Mouse (Mus musculus): Measurements from ENCODE around the gene 2010111I01Rik. TPM values are rescaled to one million over a fixed set of nuclear protein-coding genes. Genes with fewer than 3 reads are reported as not detected.
"Not testable (repeated sequence)": the region's sequence is repeated elsewhere in the genome, so short reads cannot be mapped to it uniquely, and the experiment has no call there.

2010111I01Rik gene
- polyA plus RNA-seq, 1 experiment from 2014 or later: 146 TPM

- Histone ChIP-seq H3K36me3 (ENCODE audit: insufficient read depth, low read length) (no peaks in the 10 kb centered on the region), H3K4me2 (ENCODE audit: low read length) (no peak overlapping the region), H3K9ac (ENCODE audit: low read depth, low read length) (no peak overlapping the region), H3K27me3 (ENCODE audit: insufficient read depth, low read length) (no peaks in the 10 kb centered on the region), H3K9me3 (replicated peaks; ENCODE audit: low read length) (no peaks in the 10 kb centered on the region), H3K4me3 (replicated peaks; ENCODE audit: low read depth, low read length) (no peak overlapping the region), H3K27ac (no peak overlapping the region), H3K4me1 (replicated peaks; ENCODE audit: insufficient read depth, low read length) (no peaks in the 10 kb centered on the region)
- ATAC-seq (replicated peaks; ENCODE audit: low FRiP score, low read depth) (peak; percentile 63; the same call in 1 of the 2 replicates), DNase-seq (ENCODE audit: low spot score) (peak; percentile 86)
- peak; percentile 80 for TF ChIP-seq CTCF (IDR thresholded peaks at IDR 0.05; ENCODE audit: low read depth)
- WGBS: 56% methylated on average over 1 of the region's 1 CpGs
Measured at GRCm38 (mm10) chr13:62926479-62926878, 38.2 kb upstream of the 2010111I01Rik start.

- 89% methylated on average over 1 of the region's 1 CpGs for WGBS
- Histone ChIP-seq H3K27ac (no peak overlapping the region), H3K4me3 (replicated peaks; ENCODE audit: low read depth, low read length) (no peak overlapping the region), H3K4me2 (ENCODE audit: low read length) (no peak overlapping the region), H3K9ac (ENCODE audit: low read depth, low read length) (no peak overlapping the region), H3K27me3 (ENCODE audit: insufficient read depth, low read length) (no peaks in the 10 kb centered on the region), H3K4me1 (replicated peaks; ENCODE audit: insufficient read depth, low read length) (no peaks in the 10 kb centered on the region), H3K9me3 (replicated peaks; ENCODE audit: low read length) (no peaks in the 10 kb centered on the region), H3K36me3 (ENCODE audit: insufficient read depth, low read length) (no peaks in the 10 kb centered on the region)
- no peak for DNase-seq (ENCODE audit: low spot score)
- no peak for TF ChIP-seq CTCF (IDR thresholded peaks at IDR 0.05; ENCODE audit: low read depth)
- no peak for ATAC-seq (replicated peaks; ENCODE audit: low FRiP score, low read depth)
Measured at GRCm38 (mm10) chr13:62927470-62927869, 37.2 kb upstream of the 2010111I01Rik start.

- ATAC-seq (replicated peaks; ENCODE audit: low FRiP score, low read depth); H3K27me3 ChIP-seq (ENCODE audit: insufficient read depth, low read length); H3K4me3 ChIP-seq (replicated peaks; ENCODE audit: low read depth, low read length); H3K27ac ChIP-seq; H3K4me1 ChIP-seq (replicated peaks; ENCODE audit: insufficient read depth, low read length); H3K9me3 ChIP-seq (replicated peaks; ENCODE audit: low read length); H3K36me3 ChIP-seq (ENCODE audit: insufficient read depth, low read length); DNase-seq (ENCODE audit: low spot score); H3K9ac ChIP-seq (ENCODE audit: low read depth, low read length); H3K4me2 ChIP-seq (ENCODE audit: low read length): not testable (repeated sequence)
- 91% methylated on average over 3 of the region's 3 CpGs for WGBS
Measured at GRCm38 (mm10) chr13:62929144-62929543, 35.5 kb upstream of the 2010111I01Rik start.

GRCm38 (mm10) chr13:62929766-62930389 is 34.8 kb upstream of the 2010111I01Rik start:
- Histone ChIP-seq H3K4me1 (replicated peaks; ENCODE audit: insufficient read depth, low read length) (no peaks in the 10 kb centered on the region), H3K9me3 (replicated peaks; ENCODE audit: low read length) (no peaks in the 10 kb centered on the region), H3K4me2 (ENCODE audit: low read length) (no peak overlapping the region), H3K4me3 (replicated peaks; ENCODE audit: low read depth, low read length) (no peak overlapping the region), H3K36me3 (ENCODE audit: insufficient read depth, low read length) (no peaks in the 10 kb centered on the region), H3K27me3 (ENCODE audit: insufficient read depth, low read length) (no peaks in the 10 kb centered on the region), H3K9ac (ENCODE audit: low read depth, low read length) (no peak overlapping the region), H3K27ac (no peak overlapping the region)
- TF ChIP-seq CTCF (IDR thresholded peaks at IDR 0.05; ENCODE audit: low read depth): no peak
- DNase-seq (ENCODE audit: low spot score) (peak; percentile 71), ATAC-seq (replicated peaks; ENCODE audit: low FRiP score, low read depth) (no peak)
- WGBS: 50% methylated on average over 9 of the region's 9 CpGs

GRCm38 (mm10) chr13:62932452-62932851 is 32.2 kb upstream of the 2010111I01Rik start:
- no peak for ATAC-seq (replicated peaks; ENCODE audit: low FRiP score, low read depth)
- H3K9ac ChIP-seq (ENCODE audit: low read depth, low read length): no peak overlapping the region
- H3K4me1 ChIP-seq (replicated peaks; ENCODE audit: insufficient read depth, low read length): no peaks in the 10 kb centered on the region
- H3K4me2 ChIP-seq (ENCODE audit: low read length): no peak overlapping the region
- TF ChIP-seq CTCF (IDR thresholded peaks at IDR 0.05; ENCODE audit: low read depth): no peak
- DNase-seq (ENCODE audit: low spot score): no peak
- H3K27me3 ChIP-seq (ENCODE audit: insufficient read depth, low read length): no peaks in the 10 kb centered on the region
- H3K9me3 ChIP-seq (replicated peaks; ENCODE audit: low read length): no peaks in the 10 kb centered on the region
- H3K4me3 ChIP-seq (replicated peaks; ENCODE audit: low read depth, low read length): no peak overlapping the region
- H3K27ac ChIP-seq: no peak overlapping the region
- 56% methylated on average over 4 of the region's 4 CpGs for WGBS
- H3K36me3 ChIP-seq (ENCODE audit: insufficient read depth, low read length): no peaks in the 10 kb centered on the region

- Histone ChIP-seq H3K36me3 (ENCODE audit: insufficient read depth, low read length) (no peaks in the 10 kb centered on the region), H3K4me1 (replicated peaks; ENCODE audit: insufficient read depth, low read length) (0 out of 2 replicates have a peak, but pooled peaks cover 5% of the 10 kb centered on the region), H3K4me3 (replicated peaks; ENCODE audit: low read depth, low read length) (no peak overlapping the region), H3K4me2 (ENCODE audit: low read length) (no peak overlapping the region), H3K27me3 (ENCODE audit: insufficient read depth, low read length) (no peaks in the 10 kb centered on the region), H3K27ac (no peak overlapping the region), H3K9me3 (replicated peaks; ENCODE audit: low read length) (no peaks in the 10 kb centered on the region), H3K9ac (ENCODE audit: low read depth, low read length) (no peak overlapping the region)
- TF ChIP-seq CTCF (IDR thresholded peaks at IDR 0.05; ENCODE audit: low read depth): no peak
- WGBS: 46% methylated on average over 3 of the region's 3 CpGs
- ATAC-seq (replicated peaks; ENCODE audit: low FRiP score, low read depth) (no peak), DNase-seq (ENCODE audit: low spot score) (no peak)
Measured at GRCm38 (mm10) chr13:62939371-62939770, 25.3 kb upstream of the 2010111I01Rik start.

- Histone ChIP-seq H3K9me3 (replicated peaks; ENCODE audit: low read length) (no peaks in the 10 kb centered on the region), H3K27ac (no peak overlapping the region), H3K27me3 (ENCODE audit: insufficient read depth, low read length) (no peaks in the 10 kb centered on the region), H3K36me3 (ENCODE audit: insufficient read depth, low read length) (no peaks in the 10 kb centered on the region), H3K9ac (ENCODE audit: low read depth, low read length) (no peak overlapping the region), H3K4me3 (replicated peaks; ENCODE audit: low read depth, low read length) (no peak overlapping the region), H3K4me2 (ENCODE audit: low read length) (no peak overlapping the region), H3K4me1 (replicated peaks; ENCODE audit: insufficient read depth, low read length) (0 out of 2 replicates have a peak, but pooled peaks cover 5% of the 10 kb centered on the region)
- DNase-seq (ENCODE audit: low spot score): no peak
- ATAC-seq (replicated peaks; ENCODE audit: low FRiP score, low read depth): no peak
- TF ChIP-seq CTCF (IDR thresholded peaks at IDR 0.05; ENCODE audit: low read depth): no peak
- WGBS: 71% methylated on average over 4 of the region's 4 CpGs
Measured at GRCm38 (mm10) chr13:62939797-62940196, 24.9 kb upstream of the 2010111I01Rik start.
